Mouse (Mus musculus) lung, postnatal 14 days (tissue): ENCODE measurements around the gene 4931428F04Rik.
A peak's percentile ranks its signal among the peaks of the same experiment; 100 is the strongest.

Experiments
- DNase-seq: peaks from one replicate; pipeline ENCODE4 v3.0.0; 2021

4931428F04Rik gene

DNA sequence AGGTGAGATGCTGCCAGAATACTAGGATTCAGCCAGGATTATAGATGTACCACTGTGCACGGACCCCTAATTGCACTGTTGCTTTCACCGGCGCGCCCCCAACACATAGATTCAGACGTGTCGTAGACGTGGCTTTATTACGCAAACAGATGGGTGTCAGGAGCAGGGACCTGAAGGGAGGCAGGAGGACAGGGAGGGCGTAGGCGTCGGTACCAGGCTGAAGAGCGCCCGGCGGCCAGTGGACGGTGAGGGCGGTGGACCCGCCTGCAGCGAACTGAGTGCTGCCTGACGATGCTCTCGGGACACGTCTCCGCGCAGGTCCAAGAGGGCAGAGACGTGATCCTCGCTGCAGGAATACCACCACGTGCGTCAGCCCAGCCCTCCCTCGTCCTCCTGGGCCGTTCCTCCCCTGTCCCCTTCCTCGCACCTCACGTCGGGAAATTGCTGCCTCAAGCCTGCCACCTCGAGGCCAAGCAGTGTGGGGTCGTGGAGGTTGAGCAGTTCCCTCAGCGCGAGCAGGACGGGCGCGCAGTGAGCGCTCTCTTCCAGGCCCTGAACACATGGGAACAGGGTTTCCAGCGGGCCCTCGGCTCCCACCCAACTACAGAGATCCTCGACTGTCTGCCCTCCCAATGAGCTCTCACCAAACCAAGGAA lies at the start of gene 4931428F04Rik:
TSS of gene 4931428F04Rik (minus strand) at position 60 of the 656 bp plus-strand sequence.
- peak; percentile 50 for DNase-seq

GRCm38 (mm10) chr8:105338992-105339391 lies 49.3 kb upstream of the 4931428F04Rik start:
- no peak for DNase-seq

- DNase-seq, result no peak
Observed at GRCm38 (mm10) chr8:105336373-105337130, 46.9 kb upstream of the 4931428F04Rik start.

GRCm38 (mm10) chr8:105332523-105332922 lies 42.9 kb upstream of the 4931428F04Rik start:
- no peak for DNase-seq

GRCm38 (mm10) chr8:105331931-105332330 lies 42.3 kb upstream of the 4931428F04Rik start:
- DNase-seq, result no peak

GRCm38 (mm10) chr8:105331469-105331868 lies 41.8 kb upstream of the 4931428F04Rik start:
- DNase-seq, result no peak

- no peak for DNase-seq
Observed at GRCm38 (mm10) chr8:105330325-105330724, 40.7 kb upstream of the 4931428F04Rik start.

DNA sequence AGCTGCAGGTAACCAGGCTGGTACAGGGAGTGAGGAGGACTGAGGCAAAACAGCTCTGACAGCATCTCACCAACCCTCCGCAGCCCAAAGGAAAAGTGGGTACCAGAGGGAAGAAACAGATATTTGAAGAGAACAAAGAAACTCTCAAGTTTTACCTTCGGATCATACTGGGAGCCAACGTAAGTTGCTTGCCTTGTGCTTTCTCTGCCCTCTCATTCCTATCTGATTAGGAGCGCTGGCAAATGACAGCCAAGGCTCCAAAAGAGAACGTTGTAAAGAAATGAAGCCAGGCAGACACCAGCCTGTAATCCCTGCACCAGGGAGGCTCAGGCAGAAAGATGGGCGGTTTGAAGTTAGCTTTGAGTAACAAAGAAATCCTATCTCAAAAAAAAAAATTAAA lies 37.3 kb upstream of the 4931428F04Rik start:
- no peak for DNase-seq

GRCm38 (mm10) chr8:105326141-105326672 lies 36.5 kb upstream of the 4931428F04Rik start, which contains the start of the genes Lrrc29 and Tmem208:
Gene Lrrc29 (minus strand): TSS chr8:105326278.
Gene Tmem208 (plus strand): TSS chr8:105326354.
- DNase-seq, result peak; percentile 98

GRCm38 (mm10) chr8:105325641-105326093 lies 36.0 kb upstream of the 4931428F04Rik start:
- no peak for DNase-seq

DNA sequence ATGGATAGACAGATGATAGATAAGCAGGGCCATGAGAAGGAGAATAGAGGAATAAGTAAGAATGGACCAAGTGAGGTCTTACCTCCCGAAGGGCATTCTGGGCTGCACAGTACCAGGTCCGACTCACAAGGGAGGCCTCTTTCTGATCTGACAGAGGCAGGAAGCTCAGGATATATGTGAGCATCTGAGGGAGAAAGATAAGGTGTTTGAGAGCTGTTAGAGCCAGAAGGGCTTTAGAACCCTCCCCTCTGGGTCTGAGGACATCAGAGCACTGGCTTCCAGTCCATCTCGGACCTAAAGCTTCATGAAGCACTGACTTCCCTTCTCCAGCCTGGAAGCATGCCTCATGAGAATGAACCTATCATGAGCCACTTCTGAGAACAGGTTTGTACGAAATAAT lies 33.5 kb upstream of the 4931428F04Rik start:
- no peak for DNase-seq

DNA sequence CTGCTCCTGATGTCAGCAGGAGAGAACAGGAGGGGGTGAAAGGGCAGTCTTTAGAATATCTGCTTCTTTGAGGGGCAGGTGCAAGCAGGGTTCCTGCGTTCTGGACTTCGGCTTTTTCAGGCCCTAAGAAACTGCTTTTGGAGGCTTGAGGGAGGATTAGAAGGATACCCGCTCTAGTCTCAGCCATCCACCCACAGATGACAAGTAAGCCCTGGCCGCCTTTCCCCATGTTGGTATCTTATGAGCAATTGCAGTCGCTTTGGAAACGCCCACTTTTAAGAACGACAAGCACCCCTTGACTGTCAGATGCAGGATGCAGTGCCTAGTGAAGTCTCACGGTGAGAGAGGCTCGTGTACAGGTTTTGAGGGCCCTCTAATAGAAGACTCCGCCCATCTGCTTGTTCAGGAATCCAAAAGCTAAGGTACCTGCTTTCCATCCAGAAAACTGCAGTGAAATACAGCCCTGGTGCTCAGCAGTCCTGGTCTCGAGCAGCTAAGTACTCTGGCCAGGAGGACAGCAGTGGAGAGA lies 29.1 kb upstream of the 4931428F04Rik start:
- peak; percentile 43 for DNase-seq

DNA sequence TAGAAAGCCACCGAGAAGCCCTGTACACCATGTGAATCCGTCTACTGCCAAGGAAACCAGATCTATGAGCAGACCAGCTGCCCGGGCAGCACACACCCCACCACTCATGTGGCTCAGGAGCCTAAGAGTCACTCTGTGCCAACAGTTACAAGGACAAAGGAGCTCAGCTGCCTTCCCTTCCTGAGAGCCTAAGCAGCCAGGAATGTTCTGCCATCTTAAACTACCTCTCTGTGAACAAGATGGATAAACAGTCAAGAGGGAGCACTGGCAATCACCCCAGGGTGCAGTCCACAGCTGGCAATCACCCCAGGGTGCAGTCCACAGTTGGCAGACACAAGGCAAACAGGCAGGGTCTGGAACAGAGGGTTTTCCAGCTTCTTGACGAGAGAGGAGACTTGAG lies 28.3 kb upstream of the 4931428F04Rik start:
- DNase-seq, result peak; percentile 73

DNA sequence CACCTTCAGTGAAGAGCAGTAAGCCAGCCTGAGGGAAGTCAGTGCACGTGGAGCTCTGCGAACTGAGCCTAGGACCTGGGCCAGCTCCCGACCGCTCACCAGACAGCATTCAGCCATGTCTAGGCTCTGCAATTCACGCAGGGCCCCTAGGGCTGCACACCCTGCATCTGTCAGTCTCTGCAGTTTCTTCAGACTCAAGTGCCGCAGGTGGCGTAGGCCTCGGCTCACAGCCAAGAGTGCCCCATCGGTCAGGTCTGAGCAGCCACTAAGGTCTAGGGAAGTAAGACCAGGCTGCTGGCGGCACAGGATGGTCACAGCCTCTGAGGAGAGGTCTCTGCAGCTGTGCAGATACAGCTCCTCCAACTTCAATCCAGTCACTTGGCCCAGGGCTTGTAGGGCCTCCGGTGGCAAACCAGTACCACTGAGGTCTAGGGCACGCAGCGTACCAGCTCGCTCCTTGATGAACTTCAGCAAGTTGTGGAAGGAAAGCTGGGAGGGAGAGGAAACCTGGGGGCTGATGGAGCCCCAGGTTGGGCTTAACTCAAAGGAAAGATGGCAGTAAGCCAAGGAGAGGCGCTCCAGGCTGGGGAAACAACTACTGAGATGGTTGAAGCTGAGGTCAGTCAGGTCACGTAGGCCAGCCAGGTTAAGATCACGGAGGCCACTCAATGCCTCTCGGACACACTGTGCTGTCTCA lies 25.6 kb upstream of the 4931428F04Rik start:
- no peak for DNase-seq

- no peak for DNase-seq
Observed at GRCm38 (mm10) chr8:105313622-105314402, 24.1 kb upstream of the 4931428F04Rik start.

- DNase-seq, result no peak
Observed at GRCm38 (mm10) chr8:105312891-105313481, 23.3 kb upstream of the 4931428F04Rik start.

GRCm38 (mm10) chr8:105311718-105312117 lies 22.1 kb upstream of the 4931428F04Rik start:
- no peak for DNase-seq

DNA sequence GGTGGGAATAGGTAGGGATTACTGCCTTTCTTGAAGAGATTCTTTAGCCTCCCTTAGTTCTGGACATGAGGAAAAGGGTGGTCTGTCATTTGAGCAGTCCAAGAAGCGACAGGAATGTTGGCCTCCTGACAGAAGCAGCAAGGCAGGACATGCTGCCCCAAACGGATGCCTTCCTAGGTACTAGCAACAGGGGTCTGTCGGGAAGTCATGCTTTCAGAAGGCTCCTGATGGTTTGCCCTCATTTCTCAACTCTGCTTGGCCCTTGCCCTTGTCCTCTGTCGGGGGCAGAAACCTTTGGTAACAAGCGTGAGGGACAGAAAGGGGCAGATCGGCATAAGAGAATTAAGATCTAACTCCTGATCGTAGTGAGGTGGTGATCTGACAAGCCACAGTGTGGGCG lies 20.5 kb upstream of the 4931428F04Rik start:
- DNase-seq, result no peak

GRCm38 (mm10) chr8:105309142-105309847 lies 19.6 kb upstream of the 4931428F04Rik start:
- DNase-seq, result no peak

DNA sequence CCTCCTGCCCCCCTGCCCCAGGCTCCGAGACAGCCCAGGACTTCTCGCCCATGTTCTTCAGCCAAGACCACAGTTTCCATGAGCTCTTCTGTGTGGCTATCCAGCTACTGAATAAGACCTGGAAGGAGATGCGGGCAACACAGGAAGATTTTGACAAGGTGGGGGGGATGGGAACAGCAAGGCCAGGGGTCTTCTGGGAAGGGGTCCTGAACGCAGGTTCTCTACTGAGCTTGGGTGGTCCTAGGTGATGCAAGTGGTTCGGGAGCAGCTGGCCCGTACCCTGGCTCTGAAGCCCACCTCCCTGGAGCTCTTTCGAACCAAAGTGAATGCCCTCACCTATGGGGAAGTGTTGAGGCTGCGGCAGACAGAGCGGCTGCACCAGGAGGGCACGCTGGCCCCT lies 18.8 kb upstream of the 4931428F04Rik start:
- no peak for DNase-seq

- DNase-seq, result no peak
Observed at GRCm38 (mm10) chr8:105307670-105308069, 18.0 kb upstream of the 4931428F04Rik start.
